Mouse (Mus musculus): ENCODE data around the gene Actl6b. TPM values are rescaled to one million over a fixed set of nuclear protein-coding genes. Genes with fewer than 3 reads are reported as not detected.

Gene Actl6b
- polyA plus RNA-seq, 1 experiment from 2014 or later, result 256 TPM

DNA sequence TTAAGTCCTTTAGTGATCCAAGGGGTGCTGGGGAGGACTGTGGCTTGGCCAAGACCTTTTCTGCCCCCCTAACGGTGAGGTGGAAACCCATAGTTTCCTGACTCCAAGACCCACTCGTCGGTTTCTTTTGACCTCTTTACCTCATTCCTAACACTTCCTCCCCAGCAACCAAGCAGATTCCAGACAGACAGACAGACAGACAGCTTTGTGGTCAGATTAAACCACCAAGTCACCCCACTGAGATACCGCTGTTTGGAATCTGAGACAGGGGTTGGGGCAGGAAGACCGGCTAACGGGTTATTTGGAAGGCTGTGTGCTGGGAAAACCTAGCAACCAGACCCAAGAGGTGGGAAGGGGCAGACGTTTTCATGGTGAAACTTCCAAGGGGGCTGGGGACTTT lies 16.9 kb downstream of the Actl6b start:
- H3K27ac ChIP-seq, result no peak overlapping the region
- WGBS, result 49% methylated on average over 7 of the region's 7 CpGs
- 0 out of 2 replicates have a peak, but pooled peaks cover 6% of the 10 kb centered on the region for H3K4me1 ChIP-seq (replicated peaks)
- no peak overlapping the region for H3K4me2 ChIP-seq
- H3K9me3 ChIP-seq, result no peaks in the 10 kb centered on the region
- no peak for ATAC-seq (ENCODE audit: low FRiP score)
- H3K4me3 ChIP-seq, result no peak overlapping the region
- 0 out of 2 replicates have a peak, but pooled peaks cover 10% of the 10 kb centered on the region for H3K27me3 ChIP-seq
- H3K9ac ChIP-seq, result no peak overlapping the region
- H3K36me3 ChIP-seq, result peaks cover 35% of the 10 kb centered on the region

DNA sequence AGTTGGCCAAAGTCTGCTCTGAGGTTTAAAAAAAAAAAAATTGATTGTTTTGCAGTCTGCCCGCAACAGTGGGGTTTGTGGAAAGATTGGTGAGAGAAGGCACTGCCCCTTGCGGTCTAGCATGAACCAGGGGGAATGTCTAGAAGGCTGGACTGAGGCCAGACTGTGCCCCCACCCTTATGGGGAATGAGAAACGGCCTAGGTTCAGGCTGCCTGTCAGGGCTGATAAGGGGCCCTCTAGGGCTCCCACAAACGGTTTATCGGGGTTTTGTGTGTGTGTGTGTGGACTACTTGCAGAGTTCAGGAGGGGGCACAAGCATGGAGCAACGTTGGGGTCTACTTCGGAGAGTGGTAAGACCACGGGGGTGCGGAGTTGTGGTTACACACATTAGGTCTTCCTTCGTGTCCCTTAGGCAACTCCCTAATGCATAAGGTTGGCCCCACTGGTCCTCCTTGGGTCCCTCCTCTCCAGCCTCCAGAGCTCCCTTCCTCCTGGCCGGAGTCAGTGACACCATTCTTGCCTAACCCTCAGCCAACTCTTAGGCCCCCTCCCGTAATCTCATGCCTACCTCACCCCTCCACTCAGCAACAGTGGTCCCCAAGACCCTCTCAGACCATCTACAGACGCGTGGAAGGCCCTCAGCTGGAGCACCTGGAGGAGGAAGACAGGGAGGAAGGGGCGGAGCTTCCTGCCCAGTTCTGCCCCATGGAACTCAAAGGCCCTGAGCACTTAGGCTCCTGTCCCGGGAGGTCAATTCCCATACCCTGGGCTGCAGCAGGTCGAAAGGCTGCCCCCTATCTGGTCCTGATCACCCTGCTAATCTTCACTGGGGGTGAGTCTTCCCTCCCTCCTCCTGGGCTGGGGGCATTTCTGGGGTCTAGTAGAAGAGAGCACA lies 17.6 kb downstream of the Actl6b start:
- Histone ChIP-seq H3K27me3 (0 out of 2 replicates have a peak, but pooled peaks cover 10% of the 10 kb centered on the region), H3K4me3 (no peak overlapping the region), H3K9ac (no peak overlapping the region), H3K4me2 (no peak overlapping the region), H3K4me1 (replicated peaks) (0 out of 2 replicates have a peak, but pooled peaks cover 6% of the 10 kb centered on the region), H3K9me3 (no peaks in the 10 kb centered on the region), H3K27ac (no peak overlapping the region), H3K36me3 (peaks cover 27% of the 10 kb centered on the region)
- ATAC-seq (ENCODE audit: low FRiP score), result no peak
- WGBS, result 83% methylated on average over 17 of the region's 17 CpGs

DNA sequence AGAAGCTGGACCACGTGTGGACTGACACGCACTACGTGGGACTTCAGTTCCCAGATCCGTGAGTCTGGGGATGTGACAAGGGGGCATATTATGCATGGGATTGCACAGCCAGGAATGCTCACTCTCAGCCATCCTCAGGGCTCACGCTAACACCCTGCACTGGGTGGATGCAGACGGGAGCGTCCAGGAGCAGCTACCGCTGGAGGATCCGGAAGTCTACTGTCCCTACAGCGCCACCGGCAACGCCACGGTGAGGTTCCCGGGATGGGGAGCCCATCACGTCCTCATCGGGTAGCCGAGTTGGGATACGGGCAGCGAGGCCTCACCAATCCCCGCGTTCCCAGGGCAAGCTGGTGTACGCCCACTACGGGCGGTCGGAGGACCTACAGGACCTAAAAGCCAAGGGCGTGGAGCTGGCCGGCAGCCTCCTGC lies 21.2 kb downstream of the Actl6b start:
- Histone ChIP-seq H3K9ac (peak overlapping the region; percentile 58), H3K27ac (no peak overlapping the region), H3K4me3 (peak overlapping the region; percentile 29), H3K36me3 (peaks cover 4% of the 10 kb centered on the region; the same call in 1 of the 2 replicates), H3K27me3 (0 out of 2 replicates have a peak, but pooled peaks cover 4% of the 10 kb centered on the region), H3K9me3 (no peaks in the 10 kb centered on the region), H3K4me1 (replicated peaks) (0 out of 2 replicates have a peak, but pooled peaks cover 6% of the 10 kb centered on the region), H3K4me2 (peak overlapping the region; percentile 52)
- ATAC-seq (ENCODE audit: low FRiP score), result peak; percentile 49; the same call in 1 of the 2 replicates
- WGBS, result 8% methylated on average over 27 of the region's 27 CpGs

DNA sequence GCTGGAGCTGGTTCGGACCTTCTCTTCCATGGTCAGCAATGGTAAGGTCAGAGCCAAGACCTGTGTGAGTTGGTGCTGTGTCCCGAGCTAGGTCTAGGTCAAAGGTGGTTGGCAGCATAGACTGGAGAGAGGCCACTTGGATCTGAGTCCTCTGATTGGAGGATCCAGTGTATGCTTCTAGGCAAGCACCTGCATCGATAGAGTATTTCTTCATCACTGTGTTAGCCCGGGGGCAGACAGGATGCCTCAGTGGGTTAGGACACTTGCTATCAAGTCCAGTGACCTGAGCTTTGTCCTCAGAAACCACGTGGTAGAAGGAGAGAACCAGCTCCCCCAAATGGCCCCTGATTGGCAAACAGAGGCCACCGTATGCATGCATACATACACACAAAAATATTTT lies 26.9 kb downstream of the Actl6b start:
- Histone ChIP-seq H3K4me1 (replicated peaks) (peaks cover 17% of the 10 kb centered on the region), H3K4me2 (no peak overlapping the region), H3K9me3 (no peaks in the 10 kb centered on the region), H3K4me3 (no peak overlapping the region), H3K27ac (no peak overlapping the region), H3K27me3 (peaks cover 14% of the 10 kb centered on the region), H3K9ac (no peak overlapping the region), H3K36me3 (peaks cover 4% of the 10 kb centered on the region; the same call in 1 of the 2 replicates)
- no peak for ATAC-seq (ENCODE audit: low FRiP score)
- WGBS, result 85% methylated on average over 6 of the region's 6 CpGs

DNA sequence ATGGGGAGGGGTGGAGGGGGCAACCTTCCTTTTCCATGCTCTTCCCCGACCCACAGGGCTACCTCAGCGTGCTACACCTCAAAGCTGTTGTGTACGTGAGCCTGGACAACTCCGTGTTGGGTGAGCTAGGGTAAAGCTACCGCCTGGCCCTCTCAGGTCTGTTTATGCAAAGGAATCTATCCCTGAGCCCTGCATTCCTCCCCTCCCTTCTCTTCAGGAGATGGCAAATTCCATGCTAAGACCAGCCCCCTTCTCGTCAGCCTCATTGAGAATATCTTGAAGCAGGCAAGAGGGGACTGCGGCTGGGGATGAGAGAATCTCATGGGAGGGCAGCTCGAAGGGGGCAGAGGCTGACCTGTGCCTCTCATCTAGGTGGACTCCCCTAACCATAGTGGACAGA lies 29.4 kb downstream of the Actl6b start:
- H3K4me1 ChIP-seq (replicated peaks), result peaks cover 17% of the 10 kb centered on the region
- peak overlapping the region; percentile 68 for H3K9ac ChIP-seq
- WGBS, result 34% methylated on average over 8 of the region's 8 CpGs
- H3K4me3 ChIP-seq, result peak overlapping the region; percentile 37; the same call in 1 of the 2 replicates
- H3K27ac ChIP-seq, result no peak overlapping the region
- no peaks in the 10 kb centered on the region for H3K9me3 ChIP-seq
- H3K36me3 ChIP-seq, result peaks cover 4% of the 10 kb centered on the region; the same call in 1 of the 2 replicates
- H3K27me3 ChIP-seq, result peaks cover 14% of the 10 kb centered on the region
- H3K4me2 ChIP-seq, result peak overlapping the region; percentile 55
- ATAC-seq (ENCODE audit: low FRiP score), result peak; percentile 11; the same call in 1 of the 2 replicates

DNA sequence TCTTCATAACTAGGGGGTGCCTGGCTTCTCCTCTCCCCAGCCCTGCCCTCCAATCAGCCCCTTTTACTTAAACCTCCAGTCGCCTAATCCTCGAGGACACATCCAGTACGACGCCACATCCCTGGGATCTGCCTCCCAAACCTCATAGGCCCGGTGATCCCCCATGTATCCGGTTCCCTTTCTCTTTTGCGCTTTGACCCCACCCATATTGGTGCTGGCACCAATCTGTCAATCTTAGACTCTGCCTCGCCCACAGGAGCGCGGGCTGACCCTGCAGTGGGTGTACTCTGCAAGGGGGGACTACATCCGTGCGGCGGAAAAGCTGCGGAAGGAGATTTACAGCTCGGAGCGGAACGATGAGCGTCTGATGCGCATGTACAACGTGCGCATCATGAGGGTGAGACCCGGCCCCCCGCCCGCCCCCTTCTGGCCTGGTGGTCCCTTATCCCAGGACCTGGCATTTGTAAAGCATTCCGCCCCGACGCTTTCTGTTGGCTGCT lies 30.4 kb downstream of the Actl6b start:
- H3K4me3 ChIP-seq, result peak overlapping the region; percentile 37
- WGBS, result 13% methylated on average over 27 of the region's 27 CpGs
- peaks cover 1% of the 10 kb centered on the region; the same call in 1 of the 2 replicates for H3K36me3 ChIP-seq
- peak overlapping the region; percentile 55 for H3K4me2 ChIP-seq
- H3K27ac ChIP-seq, result peak overlapping the region; percentile 81
- H3K27me3 ChIP-seq, result peaks cover 14% of the 10 kb centered on the region
- H3K9me3 ChIP-seq, result no peaks in the 10 kb centered on the region
- peak; percentile 87 for ATAC-seq (ENCODE audit: low FRiP score)
- peaks cover 17% of the 10 kb centered on the region for H3K4me1 ChIP-seq (replicated peaks)
- H3K9ac ChIP-seq, result peak overlapping the region; percentile 68

DNA sequence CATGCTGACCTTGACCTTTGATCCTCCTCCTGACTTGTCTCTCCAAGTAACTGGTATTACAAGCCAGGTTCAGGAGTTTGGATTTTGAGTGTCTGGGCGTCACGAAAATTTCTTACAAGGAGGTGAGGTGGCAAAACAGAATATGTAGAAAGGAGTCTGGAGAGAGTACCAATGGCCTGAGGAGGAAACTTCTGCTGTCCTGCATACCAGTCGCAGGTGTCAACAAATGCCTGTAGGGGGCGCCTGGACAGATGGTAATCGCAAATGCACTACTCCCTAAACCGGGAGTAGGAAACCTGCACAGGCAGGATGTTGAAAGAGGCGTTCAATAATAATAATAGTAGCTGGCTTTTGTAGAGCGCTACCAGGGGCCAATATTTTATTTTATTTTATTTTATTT lies 31.7 kb downstream of the Actl6b start:
- Histone ChIP-seq H3K4me2 (no peak overlapping the region), H3K9ac (no peak overlapping the region), H3K9me3 (no peaks in the 10 kb centered on the region), H3K4me1 (replicated peaks) (peaks cover 17% of the 10 kb centered on the region), H3K27ac (no peak overlapping the region), H3K36me3 (no peaks in the 10 kb centered on the region), H3K27me3 (peaks cover 14% of the 10 kb centered on the region), H3K4me3 (no peak overlapping the region)
- no peak for ATAC-seq (ENCODE audit: low FRiP score)
- WGBS, result 33% methylated on average over 8 of the region's 8 CpGs

DNA sequence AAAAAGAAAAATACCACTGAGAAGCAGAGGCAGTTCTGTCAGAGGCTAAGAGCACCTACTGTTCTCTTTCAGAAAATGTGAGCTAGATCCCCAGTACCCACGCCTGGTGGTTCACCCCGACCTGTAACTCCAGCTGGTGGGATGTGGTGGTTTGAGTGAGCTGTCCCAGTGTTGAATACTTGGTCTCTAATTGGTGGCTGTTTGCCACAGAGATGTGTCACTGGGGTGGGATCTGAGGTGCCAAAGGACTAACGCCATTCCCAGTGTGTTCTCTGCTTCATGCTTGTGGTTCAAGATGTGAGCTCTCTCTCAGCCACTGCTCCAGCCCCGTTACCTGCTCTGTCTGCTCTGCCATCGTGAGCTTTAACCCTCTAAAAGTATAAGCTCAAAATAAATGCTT lies 37.2 kb downstream of the Actl6b start:
- no peak overlapping the region for H3K27ac ChIP-seq
- H3K36me3 ChIP-seq, result peaks cover 3% of the 10 kb centered on the region; the same call in 1 of the 2 replicates
- no peaks in the 10 kb centered on the region for H3K27me3 ChIP-seq
- WGBS, result 83% methylated on average over 5 of the region's 5 CpGs
- no peaks in the 10 kb centered on the region for H3K4me1 ChIP-seq (replicated peaks)
- no peaks in the 10 kb centered on the region for H3K9me3 ChIP-seq
- no peak for ATAC-seq (ENCODE audit: low FRiP score)
- no peak overlapping the region for H3K4me3 ChIP-seq
- H3K9ac ChIP-seq, result no peak overlapping the region
- no peak overlapping the region for H3K4me2 ChIP-seq

DNA sequence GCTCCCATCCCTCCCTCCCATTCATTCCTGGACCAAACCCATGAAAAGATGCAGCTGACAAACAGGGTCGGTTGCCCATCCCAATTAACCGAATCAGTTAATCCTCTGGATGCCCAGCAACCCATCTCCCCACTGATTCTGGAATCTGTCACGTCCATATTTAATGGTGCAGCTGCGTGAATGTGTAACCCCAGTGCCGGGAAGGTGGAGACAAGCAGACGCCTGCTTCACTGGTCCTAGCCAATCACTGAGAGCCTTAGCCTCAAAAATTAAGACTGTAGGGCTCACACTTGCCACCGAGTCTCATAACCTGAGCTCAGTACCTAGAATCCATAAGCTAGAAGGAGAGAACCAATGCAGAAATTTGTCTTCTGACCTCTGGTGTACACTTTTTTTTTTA lies 42.6 kb downstream of the Actl6b start:
- Histone ChIP-seq H3K27me3 (no peaks in the 10 kb centered on the region), H3K4me1 (replicated peaks) (peaks cover 15% of the 10 kb centered on the region), H3K9me3 (no peaks in the 10 kb centered on the region), H3K4me3 (no peak overlapping the region), H3K4me2 (no peak overlapping the region), H3K36me3 (peaks cover 18% of the 10 kb centered on the region), H3K27ac (no peak overlapping the region), H3K9ac (no peak overlapping the region)
- WGBS, result 79% methylated on average over 7 of the region's 7 CpGs
- no peak for ATAC-seq (ENCODE audit: low FRiP score)

DNA sequence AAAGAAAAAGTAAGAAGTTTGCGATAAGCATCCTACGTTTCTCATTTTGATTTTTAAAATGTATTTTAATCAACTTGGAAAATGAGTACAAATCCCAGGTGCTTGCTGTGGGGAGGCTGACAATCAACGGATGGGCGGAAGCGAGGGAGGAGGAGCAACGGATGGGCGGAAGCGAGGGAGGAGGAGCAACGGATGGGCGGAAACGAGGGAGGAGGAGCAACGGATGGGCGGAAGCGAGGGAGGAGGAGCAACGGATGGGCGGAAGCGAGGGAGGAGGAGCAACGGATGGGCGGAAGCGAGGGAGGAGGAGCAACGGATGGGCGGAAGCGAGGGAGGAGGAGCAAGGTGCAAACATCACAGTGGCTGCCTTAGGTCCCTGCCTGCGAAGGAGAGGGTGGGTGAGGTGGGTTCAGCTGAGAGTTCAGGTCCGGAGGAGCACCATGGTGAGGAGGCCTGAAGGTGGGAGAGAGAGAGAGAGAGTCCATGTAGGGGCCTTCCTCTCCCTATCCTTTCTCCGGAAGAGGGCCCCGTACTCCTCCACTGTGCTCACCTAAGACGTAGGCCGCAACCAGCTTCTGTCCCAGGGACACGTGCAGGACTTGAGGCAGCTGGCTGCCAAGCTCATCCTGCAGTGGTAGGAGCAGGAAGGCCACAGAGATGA lies 43.4 kb downstream of the Actl6b start:
- H3K36me3 ChIP-seq, result peaks cover 18% of the 10 kb centered on the region
- no peaks in the 10 kb centered on the region for H3K9me3 ChIP-seq
- H3K4me3 ChIP-seq, result no peak overlapping the region
- no peaks in the 10 kb centered on the region for H3K27me3 ChIP-seq
- no peak overlapping the region for H3K9ac ChIP-seq
- peak overlapping the region; percentile 37 for H3K4me2 ChIP-seq
- WGBS, result 34% methylated on average over 30 of the region's 30 CpGs
- no peak for ATAC-seq (ENCODE audit: low FRiP score)
- peaks cover 21% of the 10 kb centered on the region for H3K4me1 ChIP-seq (replicated peaks)
- no peak overlapping the region for H3K27ac ChIP-seq

DNA sequence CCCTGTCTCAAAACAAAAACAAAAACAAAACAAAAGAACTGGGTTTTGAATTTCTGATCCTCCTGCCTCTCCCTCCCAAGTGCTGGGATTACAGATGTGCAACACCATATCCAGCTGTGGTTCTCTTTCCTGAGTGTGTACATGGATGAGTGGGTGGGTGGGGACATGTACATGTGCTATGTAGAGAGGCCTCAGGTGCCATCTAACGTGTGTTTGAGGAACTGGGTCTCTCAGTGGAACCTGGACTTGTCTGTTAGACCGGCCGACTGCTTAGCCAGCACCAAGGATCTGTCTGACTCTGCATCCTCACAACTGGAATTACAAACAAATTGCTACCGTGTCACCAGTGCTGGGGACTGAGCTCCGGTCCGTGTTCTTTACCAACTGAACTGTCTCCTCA lies 44.3 kb downstream of the Actl6b start:
- Histone ChIP-seq H3K4me2 (no peak overlapping the region), H3K4me1 (replicated peaks) (peaks cover 26% of the 10 kb centered on the region), H3K36me3 (peaks cover 18% of the 10 kb centered on the region), H3K27ac (no peak overlapping the region), H3K4me3 (no peak overlapping the region), H3K9ac (no peak overlapping the region), H3K27me3 (no peaks in the 10 kb centered on the region), H3K9me3 (no peaks in the 10 kb centered on the region)
- ATAC-seq (ENCODE audit: low FRiP score), result no peak
- 92% methylated on average over 6 of the region's 6 CpGs for WGBS
